24 mouse cellular contexts compared by ENCODE assay signal in genomic region chr16:37740076-37740475, GRCm38 (mm10). TPM values are rescaled to one million over a fixed set of nuclear protein-coding genes. Genes with fewer than 3 reads are reported as not detected.
"Had no signal": no experiment of that assay in that cellular context is flagged by ENCODE, and none has a peak within 500 bp of the region (broad histone marks: within the 10 kb centered on the region; RNA-seq: fewer than 3 reads in every experiment).

No protein-coding gene starts in this region.

- DNase-seq: gastrocnemius, postnatal 10 days; gastrocnemius, postnatal 25 days; heart, postnatal 10 days; heart, postnatal 4 days; kidney, adult 11 months; kidney, adult 2 months; kidney, adult 9 months; kidney, postnatal 14 days; kidney, postnatal 36 days; layer of hippocampus, adult 9-11 months; layer of hippocampus, postnatal 36 days; left cerebral cortex, postnatal 4 days had no signal

- H3K27me3 ChIP-seq: heart, embryonic 12.5 days; hindbrain, embryonic 13.5 days; hindbrain, embryonic 15.5 days; kidney, embryonic 15.5 days; limb, embryonic 13.5 days; limb, embryonic 15.5 days; liver, embryonic 12.5 days had no signal

- H3K9me3 ChIP-seq: heart, embryonic 10.5 days; heart, embryonic 12.5 days; hindbrain, embryonic 13.5 days; hindbrain, embryonic 15.5 days; kidney, embryonic 15.5 days; limb, embryonic 13.5 days; limb, embryonic 15.5 days; liver, embryonic 12.5 days had no signal

- H3K36me3 ChIP-seq: heart, embryonic 10.5 days; heart, embryonic 12.5 days; hindbrain, embryonic 13.5 days; hindbrain, embryonic 15.5 days; kidney, embryonic 15.5 days; limb, embryonic 13.5 days; limb, embryonic 15.5 days; liver, embryonic 12.5 days had no signal

- H3K27ac ChIP-seq: heart, embryonic 10.5 days; hindbrain, embryonic 13.5 days; hindbrain, embryonic 15.5 days; hindbrain, postnatal 0 days; kidney, embryonic 15.5 days; kidney, postnatal 0 days; limb, embryonic 13.5 days; limb, embryonic 15.5 days; liver, embryonic 12.5 days; liver, embryonic 14.5 days had no signal

- H3K4me1 ChIP-seq: hindbrain, embryonic 13.5 days; hindbrain, embryonic 15.5 days; kidney, embryonic 15.5 days; limb, embryonic 13.5 days; limb, embryonic 15.5 days; liver, embryonic 12.5 days had no signal

- H3K4me3 ChIP-seq: heart, embryonic 10.5 days; heart, embryonic 12.5 days; hindbrain, embryonic 13.5 days; hindbrain, embryonic 15.5 days; kidney, embryonic 15.5 days; limb, embryonic 13.5 days; limb, embryonic 15.5 days; liver, embryonic 12.5 days had no signal

RNA-seq across cellular contexts. Expression of gene Fstl1, which starts 36.6 kb away (rescaled TPM):
- total RNA-seq: granulocyte monocyte progenitor cell, adult 5-6 weeks had no signal
